Mouse (Mus musculus) CH12F3 (cell line): ENCODE data around the gene Pfkfb2.

Experiments
- in situ Hi-C: fragments of 300-500 bp; cut with MboI; formaldehyde crosslinking; loops from 2 replicates; pipeline ENCODE4 v1.14.3; 2020; ENCODE audit warnings: low sequenced_read_pairs

The Pfkfb2 gene

DNA sequence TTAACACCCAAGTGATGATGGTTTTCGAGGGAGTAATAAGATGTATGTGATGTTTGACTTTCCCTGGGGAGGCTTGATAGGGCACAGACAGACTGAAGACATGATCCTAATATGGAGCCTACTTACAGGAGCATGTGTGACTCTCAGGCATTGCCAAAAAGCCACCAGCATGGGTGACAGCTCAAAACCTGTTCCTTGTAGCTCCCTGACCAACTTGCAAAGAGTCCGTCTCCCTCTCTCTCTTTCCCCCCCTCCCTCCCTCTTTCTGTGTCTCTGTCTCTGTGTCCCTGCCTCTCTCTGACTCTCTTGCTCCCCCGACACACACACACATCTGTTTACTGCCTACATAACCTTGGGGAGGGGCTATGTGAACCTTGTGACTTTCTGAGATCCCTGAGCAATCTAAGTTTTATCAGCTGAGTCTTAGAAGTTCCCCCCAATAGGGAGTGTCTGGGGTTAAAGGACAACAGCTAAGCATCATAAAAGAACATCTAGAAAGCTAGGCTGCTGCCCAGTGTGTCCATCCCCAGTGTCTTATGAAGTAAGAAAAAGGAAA lies 9.6 kb upstream of the Pfkfb2 start:
- in situ Hi-C loops, result no loop called here

DNA sequence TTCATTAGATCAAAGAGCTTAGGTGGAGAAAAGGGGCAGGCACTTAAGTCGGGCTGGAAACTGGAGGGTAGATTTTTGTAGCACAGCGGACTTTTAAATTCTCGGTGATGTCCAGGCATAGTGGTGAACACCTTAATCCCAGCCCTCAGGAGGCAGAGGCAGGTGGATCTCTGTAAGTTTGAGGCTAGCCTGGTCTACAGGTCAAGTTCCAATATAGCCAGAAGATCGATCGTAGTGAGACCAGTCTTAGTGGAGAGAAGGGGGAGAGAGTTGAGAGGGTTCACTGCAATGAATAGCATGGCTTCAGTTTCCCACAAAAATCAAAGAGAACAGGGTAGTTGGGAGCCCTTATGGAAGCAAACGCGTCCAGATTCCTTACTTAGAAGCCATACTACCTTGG lies 8.9 kb upstream of the Pfkfb2 start:
- in situ Hi-C loops, result no loop called here

DNA sequence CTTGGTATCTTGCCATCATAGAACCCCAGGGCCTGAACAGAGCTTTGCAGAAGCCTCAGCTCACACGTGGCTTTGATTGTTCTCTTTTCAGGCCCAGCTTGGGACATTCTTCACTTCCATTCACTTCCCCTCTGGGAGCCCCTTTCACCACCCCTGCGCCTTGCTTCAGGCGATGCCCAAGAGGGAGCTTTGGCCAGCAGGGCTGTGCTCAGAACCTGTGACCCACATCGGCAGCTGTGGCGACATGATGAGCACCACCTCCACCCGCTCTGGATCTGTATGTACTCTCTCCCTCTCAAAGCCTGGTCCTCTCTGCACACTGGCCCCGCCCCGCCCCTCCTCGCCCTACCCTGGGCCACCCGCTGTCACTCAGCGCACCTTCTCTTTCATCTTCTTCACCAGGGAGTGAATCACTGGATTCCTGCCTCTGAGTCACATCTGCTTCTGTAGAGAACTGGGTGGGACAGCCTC lies 8.4 kb upstream of the Pfkfb2 start:
- in situ Hi-C loops, result no loop called here

DNA sequence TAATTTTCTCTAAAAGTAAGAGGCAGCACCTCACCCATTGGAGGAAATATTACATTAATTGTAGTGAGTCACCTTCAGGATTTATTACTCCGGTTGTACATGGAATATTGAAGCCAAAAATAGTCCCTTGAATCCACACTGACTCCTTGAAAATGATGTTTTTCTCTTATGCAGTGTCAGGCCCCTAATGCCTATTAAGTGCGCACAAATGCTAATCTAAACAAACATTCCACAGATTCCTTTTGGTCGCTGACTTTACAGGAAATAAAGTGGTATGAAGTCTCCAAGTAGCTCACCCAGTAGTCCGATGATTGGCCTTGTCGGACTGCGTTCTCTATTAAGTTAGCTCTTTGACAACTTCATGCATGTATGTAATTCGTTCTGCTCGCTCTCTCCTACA lies 5.8 kb upstream of the Pfkfb2 start:
- in situ Hi-C loops, result no loop called here

DNA sequence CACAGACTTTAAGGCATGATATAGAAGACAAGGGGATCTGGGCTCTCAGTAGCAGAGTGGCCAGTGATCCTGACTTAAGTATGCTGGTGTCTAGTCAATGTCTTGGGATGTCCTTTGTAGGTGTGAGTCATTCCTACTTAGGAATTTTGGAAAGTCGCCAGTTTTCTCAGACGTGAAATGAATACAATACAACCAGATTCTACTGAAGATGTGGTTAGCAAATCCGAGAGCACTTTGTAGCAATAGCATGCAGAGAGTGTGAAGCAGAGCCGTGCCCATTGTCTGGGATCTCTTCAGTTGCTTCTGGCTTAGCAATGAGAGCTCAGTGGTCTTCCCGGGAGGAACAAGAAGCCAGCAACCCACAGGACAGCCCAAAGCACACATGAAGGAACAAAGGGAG lies 5.4 kb upstream of the Pfkfb2 start:
- in situ Hi-C loops, result no loop called here

DNA sequence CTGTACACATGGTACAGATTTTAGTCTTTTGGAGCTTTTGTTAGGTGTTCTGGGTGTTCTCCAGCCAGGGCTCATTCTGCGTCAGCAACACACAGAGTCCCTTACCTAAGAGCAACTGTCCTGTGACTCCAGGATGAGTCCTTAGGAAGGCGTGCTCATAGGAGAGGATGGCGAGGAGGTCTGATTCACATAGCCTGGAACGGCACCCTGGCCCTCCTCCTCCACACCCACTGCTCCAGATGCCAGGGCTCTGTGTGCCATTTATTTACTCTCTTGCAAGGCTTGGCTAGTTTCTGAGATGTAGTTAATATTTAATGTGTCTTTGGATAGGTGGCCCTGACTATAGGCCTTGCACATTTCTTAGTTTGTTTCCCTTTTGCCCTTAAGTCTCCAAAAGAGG lies 4.6 kb upstream of the Pfkfb2 start:
- in situ Hi-C loops, result no loop called here

DNA sequence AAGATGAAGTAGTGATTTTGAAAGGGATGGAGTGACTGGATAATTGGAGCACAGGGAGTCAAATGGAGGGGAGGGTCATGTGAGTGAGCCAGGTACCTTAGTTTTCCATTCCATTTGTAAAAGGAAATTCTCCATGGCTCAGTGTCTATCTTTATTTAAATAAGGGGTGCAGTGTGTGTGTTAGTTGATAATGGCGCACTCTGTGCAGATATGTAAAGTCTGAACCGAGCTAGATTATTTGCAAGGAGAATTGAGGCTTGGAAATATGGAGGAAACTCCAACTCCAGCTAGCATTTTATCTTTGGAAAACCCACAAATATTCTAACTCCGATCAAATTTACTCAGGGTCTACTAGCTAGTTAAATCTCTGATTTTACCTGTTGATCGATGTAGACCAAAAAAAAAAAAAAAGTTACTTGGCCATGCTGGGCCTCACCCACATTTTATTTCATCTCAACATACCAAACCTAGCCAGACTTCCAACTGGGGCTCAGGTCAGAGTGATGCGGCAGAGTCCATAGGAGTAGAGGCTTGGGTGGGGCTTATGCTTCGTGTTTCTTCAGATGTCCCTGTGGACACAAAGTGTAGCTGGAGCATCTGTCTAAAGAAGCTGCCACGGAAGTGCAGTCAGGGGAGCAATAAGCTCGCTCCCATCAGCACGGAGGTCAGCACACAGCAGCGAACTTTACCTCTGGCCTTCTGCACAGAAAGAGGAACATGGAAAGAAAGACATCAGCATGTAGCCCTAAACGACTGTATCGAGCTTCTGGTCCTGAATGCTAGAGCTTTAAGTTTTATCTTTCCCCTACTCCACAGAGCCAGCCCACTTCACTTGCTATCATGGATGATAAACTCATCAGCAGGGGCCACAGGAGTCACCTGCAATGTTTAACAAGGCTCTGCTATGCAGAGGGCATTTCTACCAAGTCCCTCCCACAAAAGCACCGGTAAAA lies 3.9 kb upstream of the Pfkfb2 start:
- in situ Hi-C loops, result no loop called here

DNA sequence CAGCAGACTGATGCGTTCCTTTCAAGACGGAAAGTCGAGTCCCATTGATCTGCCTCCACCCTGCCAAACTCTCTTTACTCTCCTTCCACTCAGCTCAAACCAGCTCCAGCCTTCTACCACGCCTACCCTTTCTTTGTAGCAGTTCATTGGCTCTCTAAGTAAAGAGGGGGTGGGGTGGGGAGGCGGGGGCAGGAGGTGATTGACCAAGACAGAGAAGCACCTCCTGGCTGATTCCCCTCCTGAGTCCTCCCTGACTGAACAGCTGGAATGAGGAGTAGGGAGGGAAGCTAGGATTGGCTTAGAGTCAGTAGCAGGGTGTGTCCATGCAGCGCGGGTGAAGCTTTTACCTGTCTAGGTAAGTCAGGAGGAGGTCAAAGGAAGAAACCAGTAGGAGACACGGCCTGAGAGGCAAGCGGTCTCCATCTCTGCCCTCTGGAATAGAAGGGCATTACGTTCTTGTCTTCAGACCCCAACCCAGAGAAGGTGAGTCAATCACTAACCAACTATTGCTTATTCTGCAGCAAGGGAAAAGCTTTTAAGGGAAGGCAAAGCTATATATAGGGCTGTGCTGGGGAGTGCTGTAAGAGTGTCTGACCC lies 2.8 kb upstream of the Pfkfb2 start, which contains the start of gene AA986860:
AA986860 (plus strand) TSS at position 236 of the 597 bp plus-strand sequence.
- in situ Hi-C loops, result no loop called here

DNA sequence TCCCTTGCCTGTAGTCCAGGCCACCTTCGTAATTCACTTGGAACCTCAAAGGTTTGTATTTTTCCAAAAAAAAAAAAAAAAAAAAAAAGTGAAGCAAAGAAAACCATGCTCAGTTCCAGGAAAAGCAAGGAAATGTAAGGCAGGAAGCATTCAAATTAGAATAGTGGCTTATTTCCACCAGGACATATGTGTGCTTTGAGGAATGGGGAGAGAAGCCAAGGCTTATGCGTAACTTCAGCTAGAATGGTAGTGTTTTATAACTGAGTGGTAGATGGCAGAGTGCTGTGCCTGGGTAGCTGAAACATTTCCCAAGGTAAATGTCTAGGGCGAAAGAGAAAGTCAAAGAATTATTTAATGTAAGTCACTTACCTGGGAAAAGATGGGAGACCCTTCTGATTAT lies 345 bp downstream of the Pfkfb2 start:
- in situ Hi-C loops, result no loop called here

DNA sequence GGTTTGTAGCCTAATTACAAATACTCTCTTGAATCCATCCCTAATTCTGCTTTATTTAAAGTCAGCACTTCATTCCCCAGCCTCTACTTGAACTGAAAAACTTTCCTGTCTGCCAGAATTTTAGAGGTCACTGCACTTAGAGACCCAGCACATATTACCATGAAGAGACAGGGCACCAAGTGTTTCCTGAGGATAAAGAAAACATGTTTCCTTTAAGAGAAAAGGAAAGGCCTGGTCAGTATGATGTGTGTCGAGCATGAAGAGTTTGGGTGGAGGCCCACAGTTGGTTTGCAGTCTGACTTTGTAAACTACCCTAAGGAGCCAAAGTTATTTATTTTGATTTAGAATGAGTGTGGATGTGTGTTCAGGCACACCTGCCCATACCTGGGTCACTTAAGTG lies 983 bp downstream of the Pfkfb2 start:
- in situ Hi-C loops, result no loop called here

DNA sequence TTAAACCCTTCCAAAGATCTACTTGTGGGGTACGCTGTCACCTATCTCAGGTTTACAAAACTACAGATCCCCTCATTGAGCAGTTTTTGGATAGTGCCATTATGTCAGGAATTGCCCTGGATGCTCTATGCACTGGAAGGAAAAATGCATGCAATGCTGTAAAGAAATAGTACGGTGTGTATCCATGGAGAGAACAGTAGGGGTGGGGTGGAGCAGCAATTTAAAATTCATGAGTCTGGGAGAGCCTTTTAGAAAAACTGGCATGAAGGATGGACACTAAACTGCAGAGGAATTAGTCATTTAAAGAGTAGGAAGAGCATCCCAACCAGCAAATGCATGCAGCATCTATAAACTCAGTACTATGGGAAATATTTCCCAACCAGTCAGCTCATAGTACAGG lies 2.7 kb downstream of the Pfkfb2 start:
- in situ Hi-C loops, result no loop called here

DNA sequence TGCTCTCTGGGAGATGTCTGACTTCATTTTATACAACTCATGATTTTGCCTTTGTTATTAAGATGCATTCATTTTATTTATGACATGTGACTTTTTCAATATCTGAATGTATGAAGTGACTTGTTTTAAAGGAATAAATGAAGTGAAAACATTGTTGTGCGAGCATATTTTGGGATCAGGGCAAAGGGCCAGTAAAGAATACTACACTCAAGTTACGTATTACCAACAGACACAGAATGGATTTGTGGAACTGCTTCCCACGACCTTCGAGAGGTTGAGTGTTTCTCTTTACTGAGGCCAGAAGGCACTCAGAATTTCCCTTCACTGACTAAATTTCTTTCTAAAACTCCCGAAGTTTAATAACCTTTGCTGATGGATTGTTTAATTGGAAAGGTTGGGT lies 4.8 kb downstream of the Pfkfb2 start:
- in situ Hi-C loops, result no loop called here

DNA sequence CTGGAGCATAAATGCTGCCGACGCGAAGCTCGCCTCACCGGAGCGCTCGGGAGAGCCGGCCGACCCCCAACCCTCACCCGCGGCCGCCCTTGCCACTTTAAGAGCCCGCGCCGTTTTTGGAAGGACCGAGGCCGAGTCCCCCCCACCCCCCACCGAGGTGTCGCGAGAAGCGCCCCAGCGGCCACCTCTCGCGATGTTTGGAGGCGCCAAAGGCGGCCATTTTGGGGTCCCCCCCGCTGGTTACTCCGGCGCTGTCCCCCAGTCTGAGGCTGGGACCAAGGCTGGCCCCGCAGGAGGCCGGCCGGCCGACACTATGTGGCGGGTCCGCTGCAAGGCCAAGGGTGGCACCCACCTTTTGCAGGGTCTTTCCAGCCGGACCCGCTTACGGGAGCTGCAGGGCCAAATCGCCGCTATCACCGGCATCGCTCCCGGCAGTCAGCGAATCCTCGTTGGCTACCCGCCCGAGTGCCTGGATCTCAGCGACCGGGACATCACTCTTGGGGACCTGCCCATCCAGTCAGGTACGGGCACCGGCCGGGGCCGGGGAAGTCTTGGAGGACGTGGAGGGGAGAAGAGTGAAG lies 11.7 kb downstream of the Pfkfb2 start, which contains the start of gene Yod1:
Yod1 (plus strand) TSS at position 37 of the 581 bp plus-strand sequence.
- in situ Hi-C loops, result no loop called here

DNA sequence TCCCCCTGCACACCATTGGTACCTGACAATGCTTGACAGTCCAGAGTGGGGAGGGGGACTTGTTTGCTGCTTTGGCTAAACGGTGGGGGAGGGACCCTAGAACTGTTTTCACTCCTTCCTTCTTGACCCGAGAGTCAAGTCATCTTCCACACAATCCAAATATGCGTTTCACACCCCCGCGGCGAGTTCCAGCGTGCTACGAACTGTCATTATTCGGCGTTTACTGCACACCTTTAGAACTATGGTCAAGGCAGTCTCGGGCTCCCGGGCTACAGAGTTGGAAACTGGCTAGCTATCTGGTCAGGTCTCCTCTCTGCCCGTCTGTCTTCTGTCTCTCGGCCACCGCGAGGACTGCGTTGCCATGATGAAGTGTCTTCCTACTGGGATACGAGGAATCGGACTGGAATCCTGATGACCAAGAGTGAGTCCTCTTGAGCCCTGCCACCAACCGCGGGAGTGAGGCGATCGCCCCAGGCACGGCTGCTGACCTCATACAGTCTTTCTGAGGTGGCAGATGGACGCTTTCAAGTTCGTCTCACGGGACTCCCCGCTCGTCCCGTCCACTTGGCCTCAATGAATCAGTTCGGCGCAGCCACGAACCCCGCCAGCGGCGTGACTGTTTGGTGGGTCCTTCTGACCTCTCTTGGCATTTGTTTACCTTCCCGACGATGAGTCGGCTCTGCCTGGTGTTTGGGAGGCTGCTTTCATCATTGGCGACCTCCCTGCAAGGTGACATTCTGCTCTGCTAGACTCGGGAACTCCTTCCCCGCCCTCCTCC lies 12.4 kb downstream of the Pfkfb2 start:
- in situ Hi-C loops, result no loop called here

DNA sequence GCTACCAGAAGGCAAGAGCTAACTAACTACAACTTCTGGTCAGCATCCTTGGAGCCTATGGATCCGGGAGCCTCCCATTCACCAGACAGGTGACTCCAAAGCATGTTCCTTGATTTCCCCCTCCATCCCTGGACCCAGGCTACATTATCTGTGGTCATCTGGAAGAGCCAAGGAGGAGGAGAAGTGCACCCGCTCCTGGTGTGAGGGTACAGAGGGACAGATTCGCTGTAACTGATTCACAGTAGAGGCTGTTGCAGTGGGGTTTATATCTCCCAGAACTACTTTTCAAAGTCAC lies 12.9 kb downstream of the Pfkfb2 start:
- in situ Hi-C loops, result no loop called here

DNA sequence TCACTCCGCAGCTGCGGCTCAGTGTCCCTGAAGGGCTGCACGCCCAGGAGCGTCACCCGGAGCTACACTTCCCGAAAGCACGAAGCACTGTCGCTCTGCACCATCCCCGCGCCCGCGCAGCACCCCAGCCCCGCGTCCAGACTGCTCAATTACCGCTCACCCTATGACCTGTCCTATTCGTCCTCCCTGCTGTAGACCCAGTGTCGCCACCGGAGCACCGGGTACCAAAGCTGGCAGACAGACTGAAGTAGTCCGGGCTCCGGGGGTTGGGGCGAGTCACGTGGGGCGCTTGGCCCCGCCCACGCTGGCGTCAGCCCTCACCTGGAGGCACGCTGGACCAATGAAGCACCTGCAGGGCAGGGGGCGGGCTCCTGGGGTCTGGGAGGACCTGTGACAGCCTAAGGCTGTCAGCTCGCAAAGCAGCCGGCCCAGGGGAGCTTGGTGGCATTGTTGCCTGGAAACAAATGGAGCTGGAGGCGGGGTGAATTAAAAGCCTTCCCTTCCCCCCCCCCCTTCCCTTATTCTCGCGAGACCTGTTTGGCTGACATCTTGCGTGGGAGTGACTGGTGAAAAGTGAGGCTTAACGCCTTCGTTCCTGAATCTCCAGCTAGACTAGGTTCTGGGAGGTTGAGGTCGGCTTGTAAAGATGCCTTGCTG lies 13.4 kb downstream of the Pfkfb2 start, which contains the start of gene Gm29427:
Gm29427 (minus strand) TSS at position 239 of the 657 bp plus-strand sequence.
- in situ Hi-C loops, result no loop called here

DNA sequence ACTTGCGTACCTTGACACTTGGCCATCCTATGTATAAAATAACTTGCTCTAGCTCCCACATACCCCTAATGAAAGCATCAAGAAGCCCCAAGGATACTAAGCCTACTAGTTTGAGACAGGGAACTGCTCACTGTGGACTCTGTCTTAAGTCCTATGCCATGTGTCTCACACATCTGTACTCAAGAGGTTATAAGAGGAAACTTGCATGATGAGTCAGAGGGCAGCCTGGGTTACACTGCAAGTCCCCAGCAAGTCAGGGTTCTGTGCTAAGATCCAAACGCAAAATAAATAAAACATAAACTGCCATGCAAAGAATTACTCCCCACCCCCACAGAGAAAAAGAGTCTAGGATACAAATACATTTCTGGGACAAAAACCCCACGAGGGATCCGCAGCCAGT lies 15.0 kb downstream of the Pfkfb2 start:
- in situ Hi-C loops, result no loop called here

DNA sequence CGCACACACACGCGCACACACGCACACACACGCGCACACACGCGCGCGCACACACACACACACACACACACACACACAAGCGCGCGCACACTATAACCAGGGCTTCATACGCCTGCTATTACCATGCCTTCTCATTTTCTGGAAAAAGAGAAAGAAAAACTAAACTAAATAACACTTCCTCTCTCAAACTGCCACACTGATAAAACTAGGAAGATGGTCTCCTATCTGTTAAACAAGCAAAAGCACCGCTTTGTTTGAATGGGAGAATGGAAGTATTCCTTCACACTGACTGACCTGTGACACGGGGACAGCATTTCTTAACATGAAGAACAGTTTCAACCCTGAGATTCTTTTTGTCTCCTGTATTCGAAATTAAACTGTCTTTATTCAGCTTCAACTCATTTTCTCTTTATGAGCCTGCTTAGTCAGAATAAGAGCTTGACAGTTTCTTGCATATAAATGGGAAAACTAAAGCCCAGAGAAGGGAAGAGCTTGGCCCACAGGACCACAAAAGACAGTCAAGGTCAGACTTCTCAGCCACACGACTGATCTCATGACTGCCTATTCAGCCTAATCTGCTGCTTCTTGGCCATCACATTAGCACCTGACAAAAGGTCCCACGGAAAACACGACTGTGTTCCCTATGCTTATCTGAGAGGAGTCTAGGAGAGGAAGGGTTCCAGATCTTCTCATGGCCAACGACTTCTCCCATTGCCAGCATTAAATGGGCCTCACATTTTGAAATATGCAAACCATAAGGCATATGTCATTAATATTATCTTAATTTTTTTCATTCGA lies 18.6 kb downstream of the Pfkfb2 start:
- in situ Hi-C loops, result no loop called here

DNA sequence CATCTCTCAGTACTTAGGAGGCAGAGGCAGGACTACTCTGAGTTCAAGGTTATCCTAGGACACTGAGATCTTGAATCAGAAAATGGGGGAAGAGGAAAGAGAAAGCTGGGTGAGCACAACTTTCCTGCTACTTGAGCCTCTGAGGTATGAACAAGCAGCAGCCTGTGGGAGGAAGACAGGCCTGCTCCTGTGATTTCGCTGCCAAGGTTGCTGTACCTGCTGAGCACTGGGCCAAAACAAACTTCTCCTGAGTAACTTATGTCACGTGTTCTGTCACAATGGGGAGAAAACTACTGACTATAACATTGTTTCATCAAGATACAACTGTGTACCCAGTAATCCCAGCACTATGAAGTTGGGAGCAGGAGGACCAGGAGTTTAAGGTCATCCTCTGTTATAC lies 25.4 kb downstream of the Pfkfb2 start:
- in situ Hi-C loops, result no loop called here
